In the genomic region with DNA sequence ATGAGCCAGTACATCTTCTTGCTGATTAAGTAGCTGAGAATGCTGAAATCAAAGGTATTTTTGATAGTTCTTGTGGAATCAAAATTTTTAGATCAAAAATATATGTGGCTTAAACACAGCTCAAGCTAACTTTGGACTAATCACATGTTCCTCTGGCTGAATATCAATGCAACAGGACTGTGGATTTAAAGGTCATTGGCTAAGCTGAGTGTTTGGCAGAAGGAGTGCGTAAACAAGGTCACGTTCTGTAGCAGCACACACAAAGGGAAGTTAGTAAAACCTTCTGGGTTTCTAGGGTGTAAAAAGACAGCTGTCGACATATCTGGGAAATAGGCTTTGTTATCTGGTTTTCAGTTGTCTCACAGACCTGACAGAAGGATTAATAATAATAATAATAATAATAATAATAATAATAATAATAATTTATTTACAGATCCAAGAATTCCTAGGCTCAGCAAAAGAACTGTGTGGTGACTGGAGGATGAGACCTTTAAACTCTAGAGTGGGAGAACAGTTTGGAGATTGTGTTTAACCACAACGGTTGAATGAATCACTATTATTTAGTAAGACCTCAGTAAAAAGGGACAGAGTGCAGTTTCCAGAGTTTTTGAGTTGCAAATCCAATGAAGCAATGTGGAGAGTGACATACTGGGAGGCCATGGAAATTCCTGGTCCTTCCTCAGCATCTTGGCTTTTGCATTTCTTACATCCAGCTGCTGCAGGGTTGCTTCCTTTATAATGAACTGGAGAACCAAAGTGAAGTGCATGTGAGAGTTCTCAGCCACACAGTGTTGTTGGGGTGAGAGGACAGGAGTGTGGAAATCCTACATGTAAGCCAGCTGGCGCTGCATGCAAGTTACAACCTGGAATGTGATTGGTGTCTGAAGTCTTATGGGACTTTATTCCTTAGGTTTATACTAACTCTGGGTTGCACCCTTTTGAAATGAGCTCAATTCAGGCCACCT, we compare ENCODE assay signal across 20 mouse cellular contexts. TPM values are rescaled to one million over a fixed set of nuclear protein-coding genes. Genes with fewer than 3 reads are reported as not detected.
DNase-seq lines count a peak whose midpoint lies in the region; ATAC-seq and TF ChIP-seq lines count a peak whose summit lies in the region.
"Had no signal": no experiment of that assay in that cellular context is flagged by ENCODE, and none has a peak within 500 bp of the region (broad histone marks: within the 10 kb centered on the region; RNA-seq: fewer than 3 reads in every experiment).

No protein-coding gene starts in this region.

- no peaks in the 10 kb centered on the region for H3K4me1 ChIP-seq in kidney, embryonic 14.5 days (ENCODE audit: control insufficient read depth, insufficient read depth, low read length)
- no peaks in the 10 kb centered on the region for H3K4me1 ChIP-seq in midbrain, embryonic 11.5 days (ENCODE audit: control insufficient read depth, insufficient read depth, low read length)
- H3K4me1 ChIP-seq: forebrain, embryonic 15.5 days; heart, embryonic 10.5 days; midbrain, embryonic 13.5 days had no signal

- H3K9me3 ChIP-seq in kidney, embryonic 14.5 days (ENCODE audit: control insufficient read depth, low read length) = peaks cover 3% of the 10 kb centered on the region; the same call in 1 of the 2 replicates
- H3K9me3 ChIP-seq in midbrain, embryonic 11.5 days (ENCODE audit: control insufficient read depth, low read length) = no peaks in the 10 kb centered on the region; the same call in 1 of the 2 replicates
- H3K9me3 ChIP-seq: forebrain, embryonic 15.5 days had no signal

- no peaks in the 10 kb centered on the region for H3K27me3 ChIP-seq in kidney, embryonic 14.5 days (ENCODE audit: control insufficient read depth, insufficient read depth, low read length)
- H3K27me3 ChIP-seq in midbrain, embryonic 11.5 days (ENCODE audit: control insufficient read depth, insufficient read depth, low read length) = no peaks in the 10 kb centered on the region
- H3K27me3 ChIP-seq: forebrain, embryonic 15.5 days; midbrain, embryonic 13.5 days; Patski had no signal

- 81% methylated on average over 5 of the region's 5 CpGs for WGBS in kidney, embryonic 14.5 days
- 85% methylated on average over 5 of the region's 5 CpGs for WGBS in midbrain, embryonic 11.5 days

- no peak overlapping the region for H3K4me2 ChIP-seq in kidney, embryonic 14.5 days (replicated peaks; ENCODE audit: low read depth, low read length)
- no peak overlapping the region for H3K4me2 ChIP-seq in midbrain, embryonic 11.5 days
- H3K4me2 ChIP-seq: forebrain, embryonic 15.5 days; midbrain, embryonic 13.5 days had no signal

- no peak overlapping the region for H3K27ac ChIP-seq in kidney, embryonic 14.5 days (ENCODE audit: low read depth, low read length)
- H3K27ac ChIP-seq in midbrain, embryonic 11.5 days (ENCODE audit: low read depth, low read length) = no peak overlapping the region
- H3K27ac ChIP-seq: forebrain, embryonic 15.5 days; heart, embryonic 10.5 days; midbrain, embryonic 13.5 days had no signal

- TF ChIP-seq POLR2A in brain, embryonic 14.5 days (IDR thresholded peaks at IDR 0.05; ENCODE audit: borderline replicate concordance, extremely low read depth, insufficient read depth, insufficient read length, poor library complexity, severe bottlenecking) = no peak

- DNase-seq in gastrocnemius, adult 18-20 months (ENCODE audit: low spot score) = peak; percentile 4
- no peak for DNase-seq in gastrocnemius, postnatal 25 days
- DNase-seq in kidney, adult 9 months = peak; percentile 84
- peak; percentile 4 for DNase-seq in brain, embryonic 14.5 days (ENCODE audit: low read depth)
- DNase-seq in lung, postnatal 10 days = peak; percentile 38
- DNase-seq in layer of hippocampus, postnatal 25 days (ENCODE audit: extremely low spot score in 1 of 2, low spot score in 1 of 2) = no peak
- no peak for DNase-seq in midbrain, embryonic 11.5 days (ENCODE audit: low spot score, missing footprints)
- DNase-seq: B cell, adult 2 months; cerebellum, postnatal 14 days; heart, postnatal 36 days; layer of hippocampus, adult 9-11 months; liver had no signal

- no peak for ATAC-seq in kidney, embryonic 14.5 days (ENCODE audit: low FRiP score, low TSS enrichment)
- no peak for ATAC-seq in midbrain, embryonic 11.5 days (ENCODE audit: low FRiP score)
- ATAC-seq: forebrain, embryonic 15.5 days; inflammation-experienced regulatory T-cells, adult 6 months; midbrain, embryonic 13.5 days; Patski had no signal

- H3K9ac ChIP-seq in kidney, embryonic 14.5 days (ENCODE audit: low read depth, low read length) = no peak overlapping the region
- no peak overlapping the region for H3K9ac ChIP-seq in midbrain, embryonic 11.5 days (ENCODE audit: low read length)
- H3K9ac ChIP-seq: forebrain, embryonic 15.5 days; midbrain, embryonic 13.5 days had no signal

- no peak for TF ChIP-seq CTCF in brain, embryonic 14.5 days (IDR thresholded peaks at IDR 0.05; ENCODE audit: borderline replicate concordance, extremely low read depth, insufficient read depth, insufficient read length)

- H3K36me3 ChIP-seq in kidney, embryonic 14.5 days (ENCODE audit: control insufficient read depth, insufficient read depth, low read length) = no peaks in the 10 kb centered on the region
- H3K36me3 ChIP-seq in midbrain, embryonic 11.5 days (ENCODE audit: control insufficient read depth, insufficient read depth, low read length) = no peaks in the 10 kb centered on the region
- H3K36me3 ChIP-seq: forebrain, embryonic 15.5 days; heart, embryonic 10.5 days; midbrain, embryonic 13.5 days had no signal

- no peak overlapping the region for H3K4me3 ChIP-seq in kidney, embryonic 14.5 days (ENCODE audit: low read length)
- H3K4me3 ChIP-seq in midbrain, embryonic 11.5 days (ENCODE audit: low read depth, low read length) = no peak overlapping the region
- H3K4me3 ChIP-seq: forebrain, embryonic 15.5 days; heart, embryonic 10.5 days; midbrain, embryonic 13.5 days; myocyte had no signal

RNA-seq across cellular contexts. Expression of a gene that starts 48.0 kb away (rescaled TPM):
- 1 to 10 TPM; 9.6 to 9.8 TPM for total RNA-seq in gastrocnemius, adult 18-20 months (2021)
- total RNA-seq in gastrocnemius, postnatal 25 days (2021) = 10 to 100 TPM in 1 of 2 experiments, 1 to 10 TPM in 1; 8.6 to 18.1 TPM
- polyA plus RNA-seq in kidney, embryonic 14.5 days (2014; fragmentation: Nextera tagmentation; extraction: Ambion mirVana) = 5.5 and 8.7 TPM in 2 replicates
- 3.8 and 4.8 TPM in 2 replicates for polyA plus RNA-seq in brain, embryonic 14.5 days (2012; rRNA removed)
- 10 to 100 TPM; 15.6 to 17.4 TPM for total RNA-seq in layer of hippocampus, postnatal 25 days (2021)
- 3.6 and 3.8 TPM in 2 replicates for polyA plus RNA-seq in midbrain, embryonic 11.5 days (2014; fragmentation: Nextera tagmentation; extraction: Ambion mirVana)
- total RNA-seq: neutrophil, adult 5-6 weeks had no signal

Comparison
In these comparisons a context has a peak if more than half of its experiments do, and no peak if none do; other contexts are left out.
1. DNase-seq: peak in gastrocnemius, adult 18-20 months (single experiment), kidney, adult 9 months (single experiment), brain, embryonic 14.5 days (single experiment) and lung, postnatal 10 days (single experiment); none in gastrocnemius, postnatal 25 days (single experiment), layer of hippocampus, postnatal 25 days (0 of 2) and midbrain, embryonic 11.5 days (single experiment).